Mouse (Mus musculus): ENCODE data around the gene Stk39. TPM values are rescaled to one million over a fixed set of nuclear protein-coding genes. Genes with fewer than 3 reads are reported as not detected.
"Not testable (repeated sequence)": the region's sequence is repeated elsewhere in the genome, so short reads cannot be mapped to it uniquely, and the experiment has no call there.

The Stk39 gene
- total RNA-seq, 4 experiments from 2014 or later = 59.8 to 101 (median 73.8) TPM

GRCm38 (mm10) chr2:68271301-68271700 is 200.8 kb downstream of the Stk39 start:
- DNase-seq = no peak

- no peak for DNase-seq
Observed at GRCm38 (mm10) chr2:68270836-68271235, 201.2 kb downstream of the Stk39 start.

GRCm38 (mm10) chr2:68269646-68270045 is 202.4 kb downstream of the Stk39 start:
- DNase-seq = no peak

GRCm38 (mm10) chr2:68264826-68265225 is 207.2 kb downstream of the Stk39 start:
- no peak for DNase-seq

GRCm38 (mm10) chr2:68260911-68261310 is 211.2 kb downstream of the Stk39 start:
- DNase-seq = no peak

- no peak for DNase-seq
Observed at GRCm38 (mm10) chr2:68257571-68257970, 214.5 kb downstream of the Stk39 start.

- no peak for DNase-seq
Observed at GRCm38 (mm10) chr2:68256472-68256871, 215.6 kb downstream of the Stk39 start.

- no peak for DNase-seq
Observed at GRCm38 (mm10) chr2:68254756-68255155, 217.3 kb downstream of the Stk39 start.

GRCm38 (mm10) chr2:68253222-68253621 is 218.8 kb downstream of the Stk39 start:
- no peak for DNase-seq

GRCm38 (mm10) chr2:68252048-68252758 is 219.9 kb downstream of the Stk39 start:
- DNase-seq = no peak

GRCm38 (mm10) chr2:68250897-68251296 is 221.2 kb downstream of the Stk39 start:
- DNase-seq = no peak

- no peak for DNase-seq
Observed at GRCm38 (mm10) chr2:68249855-68250424, 222.1 kb downstream of the Stk39 start.

- no peak for DNase-seq
Observed at GRCm38 (mm10) chr2:68246284-68246683, 225.8 kb downstream of the Stk39 start.

- no peak for DNase-seq
Observed at GRCm38 (mm10) chr2:68244556-68244955, 227.5 kb downstream of the Stk39 start.

- DNase-seq = no peak
Observed at GRCm38 (mm10) chr2:68243879-68244553, 228.1 kb downstream of the Stk39 start.

- DNase-seq = no peak
Observed at GRCm38 (mm10) chr2:68243273-68243672, 228.8 kb downstream of the Stk39 start.

GRCm38 (mm10) chr2:68242069-68242468 is 230.0 kb downstream of the Stk39 start:
- no peak for DNase-seq

- DNase-seq = no peak
Observed at GRCm38 (mm10) chr2:68241640-68242039, 230.4 kb downstream of the Stk39 start.

GRCm38 (mm10) chr2:68239415-68239814 is 232.7 kb downstream of the Stk39 start:
- not testable (repeated sequence) for DNase-seq

GRCm38 (mm10) chr2:68232929-68233328 is 239.1 kb downstream of the Stk39 start:
- DNase-seq = no peak

- DNase-seq = no peak
Observed at GRCm38 (mm10) chr2:68229872-68230271, 242.2 kb downstream of the Stk39 start.

- no peak for DNase-seq
Observed at GRCm38 (mm10) chr2:68229081-68229480, 243.0 kb downstream of the Stk39 start.

- DNase-seq = peak; percentile 54
Observed at GRCm38 (mm10) chr2:68222227-68222873, 249.7 kb downstream of the Stk39 start.
